Comparison of ENCODE assay signal across 23 mouse cellular contexts in the genomic region with DNA sequence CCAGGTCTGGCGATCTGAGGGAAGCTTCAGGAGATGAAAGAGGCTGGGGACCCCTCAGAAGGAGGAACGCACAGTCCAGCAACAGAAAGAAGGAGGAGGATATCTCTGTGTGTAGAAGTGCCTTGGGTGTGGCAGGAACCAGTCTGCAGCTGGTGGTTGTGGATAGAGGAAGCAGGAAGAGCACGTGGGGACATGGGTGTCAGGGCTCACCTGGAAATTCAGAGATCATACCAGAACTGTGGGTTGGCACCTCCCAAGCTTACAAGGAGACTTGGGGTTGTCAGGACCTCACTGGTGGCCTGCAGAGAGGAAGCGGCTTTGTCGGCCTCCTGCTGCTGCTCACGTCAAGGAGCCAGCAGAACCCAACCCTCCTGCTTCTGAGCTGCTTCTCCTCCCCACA. TPM values are rescaled to one million over a fixed set of nuclear protein-coding genes. Genes with fewer than 3 reads are reported as not detected.
DNase-seq lines count a peak whose midpoint lies in the region; ATAC-seq lines count a peak whose summit lies in the region.
"Had no signal": no experiment of that assay in that cellular context is flagged by ENCODE, and none has a peak within 500 bp of the region (broad histone marks: within the 10 kb centered on the region; RNA-seq: fewer than 3 reads in every experiment).

No protein-coding gene starts in this region.

- H3K9ac ChIP-seq in hindbrain, embryonic 11.5 days (ENCODE audit: low read depth, low read length): no peak overlapping the region
- H3K9ac ChIP-seq: embryonic facial prominence, embryonic 13.5 days; forebrain, embryonic 13.5 days; intestine, embryonic 15.5 days; midbrain, embryonic 13.5 days had no signal

- no peaks in the 10 kb centered on the region for H3K9me3 ChIP-seq in hindbrain, embryonic 11.5 days (ENCODE audit: control insufficient read depth, low read length)
- H3K9me3 ChIP-seq: embryonic facial prominence, embryonic 13.5 days; forebrain, embryonic 13.5 days; intestine, embryonic 15.5 days; midbrain, embryonic 13.5 days had no signal

- no peak overlapping the region for H3K4me2 ChIP-seq in hindbrain, embryonic 11.5 days (replicated peaks; ENCODE audit: low read depth, low read length)
- H3K4me2 ChIP-seq: embryonic facial prominence, embryonic 13.5 days; forebrain, embryonic 13.5 days; heart, embryonic 11.5 days; midbrain, embryonic 13.5 days had no signal

- H3K27ac ChIP-seq in hindbrain, embryonic 11.5 days (ENCODE audit: low read depth, low read length): no peak overlapping the region
- H3K27ac ChIP-seq: embryonic facial prominence, embryonic 13.5 days; intestine, embryonic 15.5 days had no signal

- no peaks in the 10 kb centered on the region for H3K36me3 ChIP-seq in hindbrain, embryonic 11.5 days (ENCODE audit: control insufficient read depth, insufficient read depth, low read length)

- no peak overlapping the region for H3K4me3 ChIP-seq in hindbrain, embryonic 11.5 days (ENCODE audit: low read depth, low read length)
- H3K4me3 ChIP-seq: embryonic facial prominence, embryonic 13.5 days; forebrain, embryonic 13.5 days; intestine, embryonic 15.5 days; midbrain, embryonic 13.5 days had no signal

- no peaks in the 10 kb centered on the region for H3K4me1 ChIP-seq in hindbrain, embryonic 11.5 days (replicated peaks; ENCODE audit: control insufficient read depth, insufficient read depth, low read length)

- 83% methylated on average over 6 of the region's 6 CpGs for WGBS in hindbrain, embryonic 11.5 days

- ATAC-seq in CD4-positive, CD25-positive, alpha-beta regulatory T cell, adult 4 months: peak; percentile 35
- peak; percentile 41 for ATAC-seq in megakaryocyte, adult 5-6 weeks (ENCODE audit: poor library complexity, severe bottlenecking)
- ATAC-seq in hindbrain, embryonic 11.5 days (ENCODE audit: low FRiP score): no peak
- ATAC-seq: forebrain, embryonic 13.5 days; intestine, embryonic 15.5 days; midbrain, embryonic 13.5 days had no signal

- DNase-seq in 416B (ENCODE audit: low read depth): peak; percentile 21
- peak; percentile 60 for DNase-seq in induced T-regulatory cell, adult 2 months (ENCODE audit: low read depth)
- no peak for DNase-seq in adrenal gland, adult 8-10 months
- no peak for DNase-seq in ovary, postnatal 10 days (ENCODE audit: low spot score)
- no peak for DNase-seq in hindbrain, embryonic 11.5 days (ENCODE audit: low spot score)
- DNase-seq in retina, postnatal 1 day: no peak
- DNase-seq: adrenal gland, adult 2 months; cerebellum, postnatal 25 days; heart, postnatal 36 days; kidney, postnatal 14 days; lung, postnatal 10 days; thymus, adult 2 months had no signal

- H3K27me3 ChIP-seq in hindbrain, embryonic 11.5 days (ENCODE audit: control insufficient read depth, insufficient read depth, low read length): no peaks in the 10 kb centered on the region
- H3K27me3 ChIP-seq: embryonic facial prominence, embryonic 13.5 days; forebrain, embryonic 13.5 days; intestine, embryonic 15.5 days; midbrain, embryonic 13.5 days had no signal

RNA-seq across cellular contexts. Expression of gene 4930544D05Rik, which starts 18.3 kb away (rescaled TPM):
- polyA plus RNA-seq in CD4-positive, CD25-positive, alpha-beta regulatory T cell, adult 4 months (2017; shearing (Covaris generic)): under 1 TPM in 1 of 2 experiments, not detected in 1; 0.71 TPM
- not detected in 2 replicates for total RNA-seq in megakaryocyte, adult 5-6 weeks (2015)
- total RNA-seq in megakaryocyte, adult 5-6 weeks (2017): not detected in 2 replicates
- not detected for total RNA-seq in adrenal gland, adult 8-10 months (2022)
- not detected in 2 replicates for polyA plus RNA-seq in hindbrain, embryonic 11.5 days (2014; fragmentation: Nextera tagmentation; extraction: Ambion mirVana)
- total RNA-seq: adrenal gland, adult 2 months; gastrocnemius, adult 8-10 months; heart, postnatal 36 days had no signal
- polyA plus RNA-seq: adrenal gland, adult 2 months; embryonic facial prominence, embryonic 13.5 days; forebrain, embryonic 13.5 days; heart, embryonic 11.5 days; intestine, embryonic 15.5 days; limb, embryonic 11.5 days; midbrain, embryonic 13.5 days; neural tube, embryonic 11.5 days had no signal

RNA-seq across cellular contexts. Expression of gene Chrne, which starts 21.7 kb away (rescaled TPM):
- 1 to 10 TPM; 1.4 to 2.1 TPM for polyA plus RNA-seq in CD4-positive, CD25-positive, alpha-beta regulatory T cell, adult 4 months (2017; shearing (Covaris generic))
- 0.36 TPM in 1 of 2 replicates, not detected in the other for total RNA-seq in megakaryocyte, adult 5-6 weeks (2015)
- total RNA-seq in megakaryocyte, adult 5-6 weeks (2017): 0.41 and 1.2 TPM in 2 replicates
- not detected for total RNA-seq in adrenal gland, adult 8-10 months (2022)
- not detected in 2 replicates for polyA plus RNA-seq in hindbrain, embryonic 11.5 days (2014; fragmentation: Nextera tagmentation; extraction: Ambion mirVana)
- total RNA-seq: adrenal gland, adult 2 months; heart, postnatal 36 days had no signal
- polyA plus RNA-seq: embryonic facial prominence, embryonic 13.5 days; forebrain, embryonic 13.5 days; heart, embryonic 11.5 days; intestine, embryonic 15.5 days; limb, embryonic 11.5 days; midbrain, embryonic 13.5 days; neural tube, embryonic 11.5 days had no signal

RNA-seq across cellular contexts. Expression of gene Mink1, which starts 34.6 kb away (rescaled TPM):
- polyA plus RNA-seq in CD4-positive, CD25-positive, alpha-beta regulatory T cell, adult 4 months (2017; shearing (Covaris generic)): 1 to 10 TPM; 5.6 to 8.4 TPM
- total RNA-seq in megakaryocyte, adult 5-6 weeks (2015): 20.6 and 21.3 TPM in 2 replicates
- total RNA-seq in megakaryocyte, adult 5-6 weeks (2017): 12.7 and 17.5 TPM in 2 replicates
- total RNA-seq in adrenal gland, adult 8-10 months (2022): 10 to 100 TPM; 50.6 to 90.5 (median 71.2) TPM
- polyA plus RNA-seq in hindbrain, embryonic 11.5 days (2014; fragmentation: Nextera tagmentation; extraction: Ambion mirVana): 11.9 and 17.6 TPM in 2 replicates

RNA-seq across cellular contexts. Expression of gene Gp1ba, which starts 41.6 kb away (rescaled TPM):
- under 1 TPM; 0.39 to 0.43 TPM for polyA plus RNA-seq in CD4-positive, CD25-positive, alpha-beta regulatory T cell, adult 4 months (2017; shearing (Covaris generic))
- 0.20 and 0.23 TPM in 2 replicates for total RNA-seq in megakaryocyte, adult 5-6 weeks (2015)
- 0.04 TPM in 1 of 2 replicates, not detected in the other for total RNA-seq in megakaryocyte, adult 5-6 weeks (2017)
- not detected for total RNA-seq in adrenal gland, adult 8-10 months (2022)
- 0.64 and 1.2 TPM in 2 replicates for polyA plus RNA-seq in hindbrain, embryonic 11.5 days (2014; fragmentation: Nextera tagmentation; extraction: Ambion mirVana)
- total RNA-seq: gastrocnemius, adult 8-10 months; layer of hippocampus, postnatal 25 days had no signal

RNA-seq across cellular contexts. Expression of gene Rnf167, which starts 49.7 kb away (rescaled TPM):
- polyA plus RNA-seq in CD4-positive, CD25-positive, alpha-beta regulatory T cell, adult 4 months (2017; shearing (Covaris generic)): 100 to 1,000 TPM; 389 to 496 TPM
- total RNA-seq in megakaryocyte, adult 5-6 weeks (2015): 75.6 and 82.1 TPM in 2 replicates
- 57.4 and 60.0 TPM in 2 replicates for total RNA-seq in megakaryocyte, adult 5-6 weeks (2017)
- 100 to 1,000 TPM in 2 of 4 experiments, 10 to 100 TPM in 2; 82.3 to 136 (median 110) TPM for total RNA-seq in adrenal gland, adult 8-10 months (2022)
- 86.6 and 94.3 TPM in 2 replicates for polyA plus RNA-seq in hindbrain, embryonic 11.5 days (2014; fragmentation: Nextera tagmentation; extraction: Ambion mirVana)

Comparison
In these comparisons a context has a peak if more than half of its experiments do, and no peak if none do; other contexts are left out.
1. DNase-seq: peak in 416B (single experiment) and induced T-regulatory cell, adult 2 months (single experiment); none in adrenal gland, adult 8-10 months (single experiment), ovary, postnatal 10 days (single experiment), hindbrain, embryonic 11.5 days (single experiment) and retina, postnatal 1 day (single experiment).